Mouse (Mus musculus) C2C12 (cell line): ENCODE measurements around the gene Cd38. TPM values are rescaled to one million over a fixed set of nuclear protein-coding genes. Genes with fewer than 3 reads are reported as not detected.

Experiments used
- H3K27me3 ChIP-seq: one replicate; pipeline ENCODE4 v1.6.1; 2011; ENCODE audit not compliant: control insufficient read depth, insufficient read depth, insufficient read length
- H3K36me3 ChIP-seq: one replicate; pipeline ENCODE4 v1.6.1; 2011; ENCODE audit not compliant: control insufficient read depth, insufficient read depth
- H3K4me3 ChIP-seq: one replicate; pipeline ENCODE4 v1.5.1; 2011; ENCODE audit warnings: mild to moderate bottlenecking, control low read depth; ENCODE audit not compliant: poor library complexity, insufficient read depth, severe bottlenecking
- H3K79me2 ChIP-seq: one replicate; pipeline ENCODE4 v1.6.1; 2011; ENCODE audit not compliant: control insufficient read depth, insufficient read depth
- H3K79me3 ChIP-seq: one replicate; pipeline ENCODE4 v1.6.1; 2011; ENCODE audit warnings: low read depth, control low read depth
- H3ac ChIP-seq: one replicate; pipeline ENCODE3; 2011; ENCODE audit warnings: low read depth; ENCODE audit not compliant: control insufficient read depth, insufficient read length
- CEBPB ChIP-seq: IDR thresholded peaks from one replicate; pipeline ENCODE4 v1.6.1; 2011; ENCODE audit warnings: low read depth, mild to moderate bottlenecking, control low read depth, moderate library complexity
- CTCF ChIP-seq: IDR thresholded peaks from one replicate; pipeline ENCODE4 v1.5.1; 2011; ENCODE audit not compliant: control insufficient read depth, insufficient read depth, insufficient read length
- FOSL1 ChIP-seq: IDR thresholded peaks from one replicate; pipeline ENCODE4 v1.8.0; 2011; ENCODE audit warnings: mild to moderate bottlenecking, low read length; ENCODE audit not compliant: poor library complexity, insufficient read depth, severe bottlenecking
- MAX ChIP-seq: IDR thresholded peaks from one replicate; pipeline ENCODE4 v1.6.1; 2011; ENCODE audit warnings: mild to moderate bottlenecking, control low read depth
- MYOD1 ChIP-seq: IDR thresholded peaks from one replicate; pipeline ENCODE4 v1.6.1; 2011; ENCODE audit warnings: low read depth; ENCODE audit not compliant: control insufficient read depth, insufficient read length
- MYOG ChIP-seq: IDR thresholded peaks from one replicate; pipeline ENCODE4 v1.6.1; 2011; ENCODE audit not compliant: control insufficient read depth, insufficient read length; ENCODE audit errors: extremely low read depth
- USF1 ChIP-seq: IDR thresholded peaks from one replicate; pipeline ENCODE4 v1.6.1; 2011; ENCODE audit warnings: low read depth, mild to moderate bottlenecking, control low read depth, moderate library complexity
- polyA plus RNA-seq: library from polyadenylated mRNA; unstranded; fragments of >200 nt; fragmentation: generic; extraction: Trizol; gene quantifications from one replicate; pipeline ENCODE4 v1.2.1, GENCODE M21; 2012; ENCODE audit warnings: missing spikeins

Cd38 gene
- polyA plus RNA-seq, 1 experiment = 0.18 TPM

DNA sequence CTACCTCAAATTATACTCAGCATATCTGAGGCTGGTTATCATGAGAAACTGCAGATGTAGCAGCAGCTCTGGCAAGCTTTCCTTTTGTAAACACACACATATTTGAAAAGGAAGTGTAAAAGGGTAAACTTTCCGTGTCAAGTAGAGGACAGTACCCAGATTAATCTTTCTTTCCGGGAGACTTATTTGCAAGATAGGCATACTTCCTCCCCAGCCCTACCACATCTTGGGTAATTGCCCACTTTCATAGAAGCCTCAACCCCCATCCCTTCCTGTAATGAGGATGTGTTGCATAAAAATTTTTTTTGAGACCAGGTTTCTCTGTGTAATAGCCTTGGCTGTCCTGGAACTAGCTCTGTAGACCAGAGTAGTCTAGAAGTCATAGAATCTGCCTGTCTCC lies 12.6 kb upstream of the Cd38 start:
- Histone ChIP-seq H3ac (no peak overlapping the region), H3K4me3 (no peak overlapping the region), H3K27me3 (no peaks in the 10 kb centered on the region), H3K36me3 (no peaks in the 10 kb centered on the region), H3K79me2 (no peaks in the 10 kb centered on the region), H3K79me3 (no peaks in the 10 kb centered on the region)
- no peak for TF ChIP-seq CEBPB
- no peak for TF ChIP-seq MYOG
- no peak for TF ChIP-seq MAX
- no peak for TF ChIP-seq MYOD1
- TF ChIP-seq CTCF = no peak
- no peak for TF ChIP-seq USF1

DNA sequence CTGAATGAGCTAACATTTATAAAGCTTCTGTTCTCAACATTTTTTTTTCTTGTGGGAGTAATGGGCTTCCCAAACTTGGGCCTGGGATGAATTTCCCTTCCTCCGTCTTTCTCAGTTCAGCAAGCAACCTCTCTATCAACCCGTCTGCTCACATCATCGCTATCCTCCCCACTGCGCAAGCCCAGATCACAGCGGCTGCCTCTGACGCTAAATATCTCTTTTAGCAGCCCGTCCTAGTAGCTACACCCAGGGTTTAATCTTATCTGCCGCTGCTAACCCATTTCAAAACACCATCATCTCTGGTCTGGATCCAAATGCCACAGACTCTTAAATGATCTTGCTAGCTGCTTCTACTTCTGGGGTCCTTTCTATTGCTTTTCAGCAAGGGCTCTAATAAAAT lies 8.7 kb upstream of the Cd38 start:
- no peak overlapping the region for H3ac ChIP-seq
- no peaks in the 10 kb centered on the region for H3K36me3 ChIP-seq
- no peaks in the 10 kb centered on the region for H3K79me3 ChIP-seq
- no peaks in the 10 kb centered on the region for H3K79me2 ChIP-seq
- no peak for TF ChIP-seq MYOD1
- TF ChIP-seq CTCF = no peak
- TF ChIP-seq USF1 = no peak
- no peak for TF ChIP-seq FOSL1
- TF ChIP-seq MAX = no peak
- no peak for TF ChIP-seq MYOG
- TF ChIP-seq CEBPB = no peak
- no peaks in the 10 kb centered on the region for H3K27me3 ChIP-seq
- no peak overlapping the region for H3K4me3 ChIP-seq

DNA sequence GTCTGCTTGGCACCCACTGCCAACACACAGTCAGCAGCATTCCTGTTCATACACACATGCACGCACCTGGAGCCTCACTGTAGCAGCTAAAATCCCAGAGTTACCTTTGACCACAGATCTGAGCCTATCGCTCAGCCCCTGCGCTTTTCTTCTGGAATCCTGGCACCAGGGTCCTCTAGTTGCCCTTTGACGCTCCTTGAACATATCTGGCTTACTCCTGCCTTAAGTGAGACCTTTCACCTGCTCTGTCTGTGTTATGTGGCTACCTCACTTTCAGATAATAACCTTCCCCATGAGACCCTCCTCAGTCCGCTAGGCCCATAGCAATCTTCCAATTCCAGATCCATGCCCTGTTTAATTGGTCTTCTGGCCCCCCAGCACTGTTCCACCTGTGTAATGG lies 8.3 kb upstream of the Cd38 start:
- TF ChIP-seq CEBPB (no peak), CTCF (no peak), MAX (no peak), FOSL1 (no peak), MYOD1 (no peak), MYOG (no peak), USF1 (no peak)
- H3K27me3 ChIP-seq = no peaks in the 10 kb centered on the region
- H3K4me3 ChIP-seq = no peak overlapping the region
- H3ac ChIP-seq = no peak overlapping the region
- H3K36me3 ChIP-seq = no peaks in the 10 kb centered on the region
- H3K79me3 ChIP-seq = no peaks in the 10 kb centered on the region
- no peaks in the 10 kb centered on the region for H3K79me2 ChIP-seq

GRCm38 (mm10) chr5:43860670-43861431 lies 7.5 kb upstream of the Cd38 start:
- Histone ChIP-seq H3K79me3 (no peaks in the 10 kb centered on the region), H3K27me3 (no peaks in the 10 kb centered on the region), H3ac (no peak overlapping the region), H3K4me3 (no peak overlapping the region), H3K36me3 (no peaks in the 10 kb centered on the region), H3K79me2 (no peaks in the 10 kb centered on the region)
- TF ChIP-seq MAX = no peak
- no peak for TF ChIP-seq CEBPB
- TF ChIP-seq MYOG = no peak
- TF ChIP-seq CTCF = no peak
- TF ChIP-seq USF1 = no peak
- TF ChIP-seq MYOD1 = no peak
- TF ChIP-seq FOSL1 = no peak

GRCm38 (mm10) chr5:43863642-43864041 lies 4.7 kb upstream of the Cd38 start:
- no peak overlapping the region for H3ac ChIP-seq
- H3K79me3 ChIP-seq = no peaks in the 10 kb centered on the region
- H3K4me3 ChIP-seq = no peak overlapping the region
- no peaks in the 10 kb centered on the region for H3K27me3 ChIP-seq
- TF ChIP-seq MAX = no peak
- no peak for TF ChIP-seq USF1
- TF ChIP-seq CTCF = no peak
- TF ChIP-seq MYOG = no peak
- TF ChIP-seq MYOD1 = no peak
- no peak for TF ChIP-seq FOSL1
- TF ChIP-seq CEBPB = no peak
- no peaks in the 10 kb centered on the region for H3K79me2 ChIP-seq
- H3K36me3 ChIP-seq = no peaks in the 10 kb centered on the region

DNA sequence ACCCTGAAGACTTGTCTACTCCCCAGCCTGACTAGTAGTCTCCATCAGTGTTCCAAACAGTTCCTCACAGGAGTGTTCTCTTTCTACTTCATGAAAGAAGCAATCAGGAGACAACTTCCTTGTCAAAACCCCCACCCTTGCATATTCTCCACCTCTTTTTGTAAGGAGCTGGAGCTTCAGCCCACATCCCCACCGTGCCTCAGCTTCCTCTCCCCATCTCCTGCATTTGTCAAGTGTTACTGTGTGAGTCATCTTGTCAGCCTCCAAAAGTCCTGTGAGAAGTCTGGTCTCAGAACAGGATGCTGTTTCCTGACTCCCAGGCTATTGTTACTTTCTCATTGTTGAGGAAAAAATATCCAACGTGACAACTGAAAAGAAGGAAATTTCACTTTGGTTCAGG lies 3.0 kb upstream of the Cd38 start:
- H3K79me3 ChIP-seq = no peaks in the 10 kb centered on the region
- H3K27me3 ChIP-seq = no peaks in the 10 kb centered on the region
- no peaks in the 10 kb centered on the region for H3K36me3 ChIP-seq
- no peak overlapping the region for H3K4me3 ChIP-seq
- no peaks in the 10 kb centered on the region for H3K79me2 ChIP-seq
- H3ac ChIP-seq = no peak overlapping the region
- TF ChIP-seq CTCF = no peak
- TF ChIP-seq CEBPB = no peak
- TF ChIP-seq MAX = no peak
- TF ChIP-seq MYOD1 = no peak
- TF ChIP-seq USF1 = no peak
- no peak for TF ChIP-seq MYOG
- no peak for TF ChIP-seq FOSL1
